Mouse (Mus musculus) large intestine, adult 2 months (tissue): ENCODE data around the gene Arcn1. TPM values are rescaled to one million over a fixed set of nuclear protein-coding genes. Genes with fewer than 3 reads are reported as not detected.

ENCODE experiments used
- DNase-seq: peaks from one replicate; pipeline ENCODE4 v3.0.0-alpha.2; 2012; ENCODE audit warnings: low read depth, low spot score
- WGBS: fragments of 180-500 bp; shearing (Covaris S2); methylation state at CpG from one replicate; pipeline ENCODE4 v1.1.7; 2018; 5-methylcytosine and 5-hydroxymethylcytosine counted together
- polyA plus RNA-seq: library from polyadenylated mRNA; depleted of rRNA; stranded (reverse); fragments of >200 nt; gene quantifications from 2 replicates; pipeline ENCODE4 v1.2.3, GENCODE M21; 2012; rRNA removed

Arcn1 gene
- polyA plus RNA-seq, 1 experiment: 57.8 TPM

DNA sequence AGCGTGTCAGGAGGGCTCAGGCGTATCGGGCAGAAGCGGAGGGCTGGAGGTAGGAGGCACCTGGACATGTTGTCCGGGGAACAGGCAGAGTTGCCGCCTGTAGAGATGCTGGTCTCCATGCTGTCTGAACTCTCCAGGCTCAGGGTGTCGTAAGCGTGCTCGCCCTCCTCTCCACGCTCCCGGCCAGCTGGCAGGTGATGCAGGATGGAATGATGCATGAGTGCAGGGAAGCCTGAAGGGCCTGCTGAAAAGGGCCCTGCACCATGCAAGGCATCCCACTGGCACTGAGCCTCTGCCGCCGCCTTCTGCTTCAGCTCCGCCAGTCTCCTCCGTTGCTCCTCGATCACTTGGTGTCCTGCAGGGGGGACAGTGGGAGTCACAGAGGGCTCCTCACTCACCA is 69.8 kb downstream of the Arcn1 start:
- DNase-seq: no peak
- WGBS: 97% methylated on average over 16 of the region's 16 CpGs

DNA sequence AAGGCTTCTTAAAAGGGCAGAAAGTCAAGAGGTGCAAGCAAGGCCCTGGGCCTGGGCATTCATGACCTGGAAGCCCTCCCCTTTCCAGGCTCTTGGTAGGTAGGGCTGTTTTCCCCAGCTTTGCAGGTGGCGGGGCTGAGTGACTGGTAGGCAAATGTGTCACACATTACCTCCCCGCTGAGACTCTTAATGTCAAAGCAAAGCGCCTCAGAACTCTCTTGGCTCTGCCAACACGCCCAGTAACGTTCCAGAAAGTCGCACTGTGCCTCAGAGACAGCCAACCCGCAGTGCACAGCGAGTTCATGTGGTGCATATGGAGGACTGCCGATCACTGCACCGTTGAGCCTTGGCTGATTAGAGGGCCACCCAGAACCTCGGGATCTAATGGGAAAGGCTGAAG is 74.6 kb downstream of the Arcn1 start:
- DNase-seq: no peak
- 79% methylated on average over 11 of the region's 11 CpGs for WGBS

DNA sequence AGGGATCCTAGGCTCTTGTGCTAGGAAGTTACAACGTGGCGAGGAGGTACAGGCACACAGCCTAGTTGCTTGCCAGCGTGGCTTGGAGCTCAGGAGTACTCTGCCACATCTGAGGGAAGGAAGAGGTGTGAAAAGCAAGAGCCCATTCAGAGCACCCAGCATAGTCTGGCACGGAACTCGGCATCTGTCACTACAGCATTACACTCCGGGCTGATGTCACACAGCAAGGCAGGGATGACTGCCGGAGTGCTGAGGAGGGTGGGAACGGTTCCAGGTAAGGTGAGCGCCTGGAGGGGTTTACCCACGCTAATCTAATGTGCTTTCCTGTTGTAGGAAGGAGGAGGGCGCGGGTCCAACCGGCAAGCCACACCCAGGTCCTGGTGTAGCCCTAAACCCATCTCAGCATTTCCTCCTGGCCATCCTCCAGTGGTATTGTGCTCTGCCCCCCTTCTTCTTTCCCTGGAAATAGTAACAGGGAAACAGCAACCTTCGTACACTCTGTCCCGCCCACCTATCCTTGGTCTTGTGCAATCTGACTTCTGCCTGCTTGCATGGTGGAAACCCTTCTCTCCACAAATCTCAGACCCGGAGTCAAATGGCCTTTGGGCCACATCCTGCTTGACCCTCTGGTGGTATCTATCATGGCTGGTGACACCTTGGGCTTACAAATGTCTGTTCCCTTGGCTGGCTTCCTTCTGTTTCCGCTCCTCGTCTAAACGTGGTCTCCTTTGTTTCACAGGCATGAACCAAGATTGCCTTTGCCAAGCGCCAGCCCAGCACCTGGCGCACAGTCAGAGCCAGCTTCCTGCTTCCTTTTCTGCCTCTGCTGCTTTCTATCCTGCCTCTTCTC is 75.7 kb downstream of the Arcn1 start:
- whole genome bisulfite sequencing: 19% methylated on average over 21 of the region's 21 CpGs
- no peak for DNase-seq

Other genes starting within 250 kb of the Arcn1 start
- 8.9 and 10.7 TPM in 2 replicates for gene Cxcr5, start 206.0 kb downstream of the Arcn1 start, polyA plus RNA-seq
- 10.8 and 17.3 TPM in 2 replicates for gene Ddx6, start 163.0 kb downstream of the Arcn1 start, polyA plus RNA-seq
- gene Treh, start 94.6 kb downstream of the Arcn1 start, polyA plus RNA-seq: 24.4 and 96.0 TPM in 2 replicates
- gene Phldb1, start 32.6 kb downstream of the Arcn1 start, polyA plus RNA-seq: 33.9 and 37.0 TPM in 2 replicates
- 34.8 and 43.1 TPM in 2 replicates for gene Ift46, start 63 bp upstream of the Arcn1 start, polyA plus RNA-seq
- gene Tmem25, start 31.5 kb upstream of the Arcn1 start, polyA plus RNA-seq: 8.2 TPM in 2 replicates
- 6.9 and 11.8 TPM in 2 replicates for gene Ttc36, start 35.2 kb upstream of the Arcn1 start, polyA plus RNA-seq
- 4.9 and 13.6 TPM in 2 replicates for gene Kmt2a, start 113.5 kb upstream of the Arcn1 start, polyA plus RNA-seq
- gene Atp5l, start 152.9 kb upstream of the Arcn1 start, polyA plus RNA-seq: 453 and 486 TPM in 2 replicates
- gene Ube4a, start 197.8 kb upstream of the Arcn1 start, polyA plus RNA-seq: 10.3 and 15.9 TPM in 2 replicates
- 9.3 and 9.5 TPM in 2 replicates for gene Cd3g, start 212.6 kb upstream of the Arcn1 start, polyA plus RNA-seq
- gene Cd3d, start 213.9 kb upstream of the Arcn1 start, polyA plus RNA-seq: 4.8 and 5.3 TPM in 2 replicates
- gene Cd3e, start 241.8 kb upstream of the Arcn1 start, polyA plus RNA-seq: 11.1 and 14.3 TPM in 2 replicates